Mouse (Mus musculus) liver, embryonic 13.5 days (tissue): ENCODE data around the gene Nat10. TPM values are rescaled to one million over a fixed set of nuclear protein-coding genes. Genes with fewer than 3 reads are reported as not detected.

Source experiments
- ATAC-seq: fragments of 200-750 bp; cut with Nextera tagmentation; 2 replicates; pipeline ENCODE4 v1.8.0; 2017; ENCODE audit warnings: low read depth, mild to moderate bottlenecking, moderate number of reproducible peaks, moderate library complexity
- DNase-seq: peaks from one replicate; pipeline ENCODE4 v3.0.0; 2022
- H3K27ac ChIP-seq: fragments of 300-500 bp; sonication (generic); 2 replicates; pipeline ENCODE4 v1.5.1; 2015; ENCODE audit warnings: moderate library complexity, mild to moderate bottlenecking, inconsistent platforms
- H3K27me3 ChIP-seq: fragments of 300-500 bp; sonication (generic); 2 replicates; pipeline ENCODE4 v1.6.1; 2015; ENCODE audit warnings: mild to moderate bottlenecking, inconsistent platforms
- H3K36me3 ChIP-seq: fragments of 300-500 bp; sonication (generic); 2 replicates; pipeline ENCODE4 v1.6.1; 2015; ENCODE audit warnings: mild to moderate bottlenecking, inconsistent platforms
- H3K4me1 ChIP-seq: fragments of 300-500 bp; sonication (generic); replicated peaks from 2 replicates; pipeline ENCODE4 v1.6.1; 2015; ENCODE audit warnings: inconsistent platforms
- H3K4me2 ChIP-seq: fragments of 300-500 bp; sonication (generic); 2 replicates; pipeline ENCODE4 v1.6.1; 2015; ENCODE audit warnings: inconsistent platforms, mild to moderate bottlenecking, moderate library complexity
- H3K4me3 ChIP-seq: fragments of 300-500 bp; sonication (generic); replicated peaks from 2 replicates; pipeline ENCODE4 v1.5.1; 2015; ENCODE audit warnings: mild to moderate bottlenecking, inconsistent platforms
- H3K9ac ChIP-seq: fragments of 300-500 bp; sonication (generic); 2 replicates; pipeline ENCODE4 v1.6.1; 2015; ENCODE audit warnings: mild to moderate bottlenecking, inconsistent platforms
- H3K9me3 ChIP-seq: fragments of 300-500 bp; sonication (generic); replicated peaks from 2 replicates; pipeline ENCODE4 v1.6.1; 2016; ENCODE audit warnings: inconsistent platforms
- WGBS: fragments of 180-500 bp; shearing (Covaris S2); methylation state at CpG from one replicate; pipeline ENCODE4 v1.1.7; 2015; ENCODE audit not compliant: insufficient replicate concordance; 5-methylcytosine and 5-hydroxymethylcytosine counted together
- polyA plus RNA-seq: library from polyadenylated mRNA; unstranded; fragments of >200 nt; fragmentation: Nextera tagmentation; extraction: Ambion mirVana; gene quantifications from 2 replicates; pipeline ENCODE4 v1.2.1, GENCODE M21; 2015

Gene Nat10
- 20.7 and 24.2 TPM in 2 replicates for polyA plus RNA-seq

- peak within 1 kb of the TSS; percentile 88 for H3K4me2 ChIP-seq
- peak within 1 kb of the TSS; percentile 82 for H3K9ac ChIP-seq
- H3K9me3 ChIP-seq: no peaks in the 10 kb centered on the region
- DNase-seq: peak; percentile 95
- H3K36me3 ChIP-seq: peaks cover 23% of the 10 kb centered on the region
- no peaks in the 10 kb centered on the region for H3K27me3 ChIP-seq
- peaks cover 32% of the 10 kb centered on the region for H3K4me1 ChIP-seq
- peak; percentile 91 for ATAC-seq
- H3K4me3 ChIP-seq: peak within 1 kb of the TSS; percentile 86
- under 1% methylated on average over 47 of the region's 47 CpGs for WGBS
- H3K27ac ChIP-seq: peak within 1 kb of the TSS; percentile 77
These were observed at the start of gene Nat10 for GRCm38 (mm10) chr2:103760906-103761716. Gene Nat10, minus strand, starts transcription at chr2:103761270.

- no peaks in the 10 kb centered on the region for H3K36me3 ChIP-seq
- 0 out of 2 replicates have a peak, but pooled peaks cover 3% of the 10 kb centered on the region for H3K27me3 ChIP-seq
- H3K27ac ChIP-seq: no peak overlapping the region
- H3K9me3 ChIP-seq: no peaks in the 10 kb centered on the region
- no peak for ATAC-seq
- 66% methylated on average over 6 of the region's 6 CpGs for WGBS
- H3K9ac ChIP-seq: no peak overlapping the region
- DNase-seq: no peak
- no peak overlapping the region for H3K4me3 ChIP-seq
- no peak overlapping the region for H3K4me2 ChIP-seq
- H3K4me1 ChIP-seq: no peaks in the 10 kb centered on the region
These were observed 49.3 kb upstream of the Nat10 start for GRCm38 (mm10) chr2:103810412-103810811.

GRCm38 (mm10) chr2:103808466-103808865, 47.4 kb upstream of the Nat10 start:
- H3K27ac ChIP-seq: no peak overlapping the region
- no peaks in the 10 kb centered on the region for H3K36me3 ChIP-seq
- H3K4me2 ChIP-seq: no peak overlapping the region
- no peak overlapping the region for H3K4me3 ChIP-seq
- H3K9me3 ChIP-seq: no peaks in the 10 kb centered on the region
- DNase-seq (no peak), ATAC-seq (no peak)
- peaks cover 8% of the 10 kb centered on the region; the same call in 1 of the 2 replicates for H3K4me1 ChIP-seq
- H3K27me3 ChIP-seq: no peaks in the 10 kb centered on the region
- H3K9ac ChIP-seq: no peak overlapping the region

- Histone ChIP-seq H3K27ac (peak overlapping the region; percentile 73), H3K4me1 (peaks cover 17% of the 10 kb centered on the region; the same call in 1 of the 2 replicates), H3K27me3 (no peaks in the 10 kb centered on the region), H3K36me3 (no peaks in the 10 kb centered on the region), H3K9me3 (no peaks in the 10 kb centered on the region), H3K9ac (no peak overlapping the region), H3K4me2 (no peak overlapping the region), H3K4me3 (no peak overlapping the region)
- DNase-seq: no peak
- ATAC-seq: peak; percentile 59
- WGBS: 60% methylated on average over 5 of the region's 5 CpGs
These were observed 42.9 kb upstream of the Nat10 start for GRCm38 (mm10) chr2:103803770-103804530.

GRCm38 (mm10) chr2:103802422-103802821, 41.4 kb upstream of the Nat10 start:
- H3K27ac ChIP-seq: no peak overlapping the region
- H3K9me3 ChIP-seq: no peaks in the 10 kb centered on the region
- no peak overlapping the region for H3K9ac ChIP-seq
- no peaks in the 10 kb centered on the region for H3K36me3 ChIP-seq
- no peak for DNase-seq
- H3K4me1 ChIP-seq: peaks cover 29% of the 10 kb centered on the region
- no peak for ATAC-seq
- H3K4me3 ChIP-seq: no peak overlapping the region
- H3K4me2 ChIP-seq: no peak overlapping the region
- H3K27me3 ChIP-seq: no peaks in the 10 kb centered on the region
- 67% methylated on average over 1 of the region's 1 CpGs for WGBS

- Histone ChIP-seq H3K9me3 (no peaks in the 10 kb centered on the region), H3K9ac (peak within 1 kb of the TSS; percentile 98), H3K27me3 (no peaks in the 10 kb centered on the region), H3K27ac (peak within 1 kb of the TSS; percentile 99), H3K36me3 (peaks cover 17% of the 10 kb centered on the region), H3K4me3 (peak within 1 kb of the TSS; percentile 97), H3K4me2 (peak within 1 kb of the TSS; percentile 82), H3K4me1 (peaks cover 40% of the 10 kb centered on the region)
- 0% methylated on average over 33 of the region's 33 CpGs for WGBS
- ATAC-seq (peak; percentile 92), DNase-seq (peak; percentile 90)
These were observed 36.5 kb upstream of the Nat10 start, which contains the start of gene Caprin1 for GRCm38 (mm10) chr2:103797491-103798009. Gene Caprin1, minus strand, starts transcription at chr2:103797649.

- H3K9me3 ChIP-seq: no peaks in the 10 kb centered on the region
- H3K36me3 ChIP-seq: peaks cover 23% of the 10 kb centered on the region
- peaks cover 45% of the 10 kb centered on the region for H3K4me1 ChIP-seq
- peak overlapping the region; percentile 97 for H3K4me3 ChIP-seq
- H3K27me3 ChIP-seq: no peaks in the 10 kb centered on the region
- peak overlapping the region; percentile 82 for H3K4me2 ChIP-seq
- DNase-seq: peak; percentile 73
- H3K27ac ChIP-seq: peak overlapping the region; percentile 99
- 1% methylated on average over 58 of the region's 72 CpGs for WGBS
- peak; percentile 75 for ATAC-seq
- H3K9ac ChIP-seq: peak overlapping the region; percentile 98
These were observed 35.9 kb upstream of the Nat10 start for GRCm38 (mm10) chr2:103796861-103797466.

GRCm38 (mm10) chr2:103796211-103796860, 35.3 kb upstream of the Nat10 start:
- Histone ChIP-seq H3K9ac (peak overlapping the region; percentile 98), H3K36me3 (peaks cover 25% of the 10 kb centered on the region), H3K4me1 (peaks cover 47% of the 10 kb centered on the region), H3K9me3 (no peaks in the 10 kb centered on the region), H3K27ac (peak overlapping the region; percentile 99), H3K4me2 (peak overlapping the region; percentile 82), H3K4me3 (peak overlapping the region; percentile 97), H3K27me3 (no peaks in the 10 kb centered on the region)
- ATAC-seq (peak; percentile 52), DNase-seq (peak; percentile 69)
- WGBS: under 1% methylated on average over 42 of the region's 42 CpGs

- H3K4me2 ChIP-seq: peak overlapping the region; percentile 82
- no peaks in the 10 kb centered on the region for H3K9me3 ChIP-seq
- peak; percentile 62 for ATAC-seq
- H3K27ac ChIP-seq: peak overlapping the region; percentile 99
- WGBS: 0% methylated on average over 11 of the region's 11 CpGs
- peaks cover 50% of the 10 kb centered on the region for H3K4me1 ChIP-seq
- H3K36me3 ChIP-seq: peaks cover 30% of the 10 kb centered on the region
- no peaks in the 10 kb centered on the region for H3K27me3 ChIP-seq
- H3K4me3 ChIP-seq: peak overlapping the region; percentile 97
- peak; percentile 73 for DNase-seq
- H3K9ac ChIP-seq: peak overlapping the region; percentile 98
These were observed 34.8 kb upstream of the Nat10 start for GRCm38 (mm10) chr2:103795843-103796210.

GRCm38 (mm10) chr2:103792009-103792408, 30.9 kb upstream of the Nat10 start:
- Histone ChIP-seq H3K4me1 (peaks cover 51% of the 10 kb centered on the region), H3K27ac (no peak overlapping the region), H3K36me3 (peaks cover 56% of the 10 kb centered on the region), H3K4me2 (no peak overlapping the region), H3K9ac (no peak overlapping the region), H3K27me3 (no peaks in the 10 kb centered on the region), H3K9me3 (no peaks in the 10 kb centered on the region), H3K4me3 (no peak overlapping the region)
- no peak for DNase-seq
- no peak for ATAC-seq
- WGBS: 87% methylated on average over 1 of the region's 1 CpGs
